Mouse (Mus musculus): ENCODE data around the gene Cd55b.

The Cd55b gene

GRCm38 (mm10) chr1:130371895-130372528, 50.8 kb downstream of the Cd55b start:
- ChIA-PET CTCF (interaction anchor here (0.5 to 1.7 kb wide), 37 partner anchors 9 to 1995 kb away, joined by 3 to 14 read pairs (median 4); partner anchors contain the start of gene Cd55 (in 3 of the 4)), POLR2A (no interaction called here)

DNA sequence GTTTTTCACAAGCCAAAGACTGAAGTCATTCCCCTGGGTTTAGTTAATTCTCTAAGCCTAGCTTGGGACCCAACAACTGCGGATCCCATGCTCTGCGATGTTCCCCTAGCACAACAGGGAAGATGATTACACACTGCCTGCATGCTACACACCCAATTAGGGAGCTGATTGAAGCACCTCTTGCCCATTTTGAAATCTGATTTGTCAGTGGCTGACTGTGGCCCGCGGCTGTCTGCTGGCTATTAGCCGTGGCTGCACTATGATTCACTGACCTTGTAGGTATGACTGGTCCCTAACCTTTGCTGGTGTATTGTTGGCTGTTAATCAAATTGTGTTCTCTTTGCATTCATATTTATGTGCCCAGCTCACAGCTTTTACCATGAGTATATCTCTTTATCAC, 51.5 kb downstream of the Cd55b start:
- POLR2A ChIA-PET: no interaction called here
- CTCF ChIA-PET: interaction anchor here in 2 of 4 experiments (0.7 to 1.7 kb wide), 4 partner anchors 8 to 178 kb away, joined by 4 to 5 read pairs (median 4); no protein-coding TSS in a partner anchor

DNA sequence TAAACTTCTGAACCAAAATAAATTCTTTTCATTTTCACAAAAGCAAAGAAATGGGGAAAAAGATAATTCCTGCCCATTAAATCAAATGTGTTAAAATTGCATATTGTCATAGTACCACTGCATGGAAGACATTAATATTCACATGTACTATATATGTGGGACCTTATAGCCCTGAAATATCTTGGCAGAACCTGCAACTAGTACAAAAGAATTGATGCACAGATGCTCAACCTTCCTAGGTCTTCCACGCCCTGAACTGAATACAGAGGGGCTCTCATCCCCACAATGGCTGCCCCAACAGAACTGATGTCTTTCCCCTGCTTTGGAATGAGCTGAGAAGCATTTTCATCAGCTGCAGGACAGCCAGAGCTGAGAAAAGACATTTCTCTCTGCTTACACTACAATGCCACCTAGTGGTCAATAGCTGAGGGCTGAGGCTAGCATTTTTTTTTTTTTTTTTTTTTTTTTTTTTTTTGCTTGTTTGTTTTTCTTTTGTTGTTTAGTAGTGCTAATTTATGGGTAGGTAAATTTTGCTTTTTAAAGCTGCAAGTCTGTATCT, 72.7 kb downstream of the Cd55b start:
- ChIA-PET POLR2A (interaction anchor here in 3 of 4 experiments (0.6 to 0.7 kb wide), 3 partner anchors 8 to 760 kb away, joined by 3 to 8 read pairs (median 3); no protein-coding TSS in a partner anchor), CTCF (interaction anchor here (0.5 to 1.8 kb wide), 38 partner anchors 8 to 1991 kb away, joined by 3 to 18 read pairs (median 5); partner anchors contain the start of gene Mcm6 (in 1 of the 4))

DNA sequence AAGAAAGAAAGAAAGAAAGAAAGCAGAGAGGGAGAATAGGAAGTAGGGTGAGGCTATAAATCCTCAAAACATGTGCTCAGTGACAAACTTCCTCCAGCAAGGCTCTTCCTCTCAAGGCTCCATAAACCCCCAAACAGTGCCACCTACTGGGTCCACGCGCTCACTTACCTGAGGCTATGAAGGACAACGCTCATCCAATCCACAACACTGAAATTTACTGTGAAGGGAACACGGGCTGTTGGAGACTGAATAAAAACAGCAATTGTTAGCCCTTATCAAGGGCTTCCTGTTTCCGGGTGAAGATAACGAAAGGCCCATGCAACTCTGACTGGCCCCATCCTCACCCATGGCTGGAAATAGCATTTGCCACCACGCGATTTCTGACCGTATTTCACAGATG, 80.4 kb downstream of the Cd55b start:
- CTCF ChIA-PET: interaction anchor here in 3 of 4 experiments (0.7 to 1.2 kb wide), 5 partner anchors 8 to 119 kb away, joined by 3 to 6 read pairs (median 4); no protein-coding TSS in a partner anchor
- POLR2A ChIA-PET: interaction anchor here in 1 of 4 experiments (0.6 kb wide), 1 partner anchor 1377 kb away, joined by 3 read pairs; no protein-coding TSS in a partner anchor
